Mouse (Mus musculus) stomach, postnatal 0 days (tissue): Measurements from ENCODE around the gene Adamtsl1.

ENCODE experiments used
- CTCF ChIP-seq: IDR thresholded peaks from 2 replicates; pipeline ENCODE4 v1.5.1; 2016; ENCODE audit warnings: antibody characterized with exemption, low read depth, mild to moderate bottlenecking, moderate library complexity
- EP300 ChIP-seq: optimal IDR thresholded peaks from 2 replicates; pipeline ENCODE3; 2016; ENCODE audit warnings: antibody characterized with exemption

- TF ChIP-seq CTCF: no peak
- TF ChIP-seq EP300: no peak
Measured at GRCm38 (mm10) chr4:85790226-85790625, 276.3 kb downstream of the Adamtsl1 start.
